Mouse (Mus musculus) heart, postnatal 0 days (tissue): ENCODE measurements at regions not wholly inside any gene's neighbourhood (a gene's known extent, or its start where the extent isn't known, plus 50 kb on each side); places are given as distances from the start of the nearest gene placed in this dataset.

Experiments used
- CTCF ChIP-seq: IDR thresholded peaks from 2 replicates; pipeline ENCODE4 v1.5.1; 2016; ENCODE audit warnings: antibody characterized with exemption, control low read depth, low read depth
- EP300 ChIP-seq: IDR thresholded peaks from 2 replicates; pipeline ENCODE4 v1.6.1; 2016; ENCODE audit warnings: antibody characterized with exemption, low read depth

DNA sequence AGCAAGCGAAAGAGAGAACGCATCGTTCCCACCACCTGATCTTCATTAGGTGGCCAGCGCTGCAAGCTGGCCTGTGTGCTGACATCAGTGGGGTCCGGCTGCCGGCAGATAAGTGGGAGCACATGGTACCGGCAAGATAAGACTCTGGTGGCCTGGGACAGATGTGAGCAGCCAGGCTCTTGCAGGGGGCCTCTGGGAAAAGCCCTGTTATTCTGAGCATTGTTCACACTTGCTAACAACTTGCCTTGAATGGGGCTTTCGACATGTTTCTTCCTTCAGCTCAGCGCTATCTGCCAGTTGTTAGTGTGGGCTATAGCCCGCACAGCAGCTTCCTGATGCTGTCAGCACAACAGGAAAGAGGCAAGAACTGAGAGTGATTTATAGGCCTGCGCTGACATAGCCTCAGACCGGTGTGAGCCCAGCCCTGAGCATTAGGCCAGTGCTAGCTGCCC is 57.9 kb upstream of the Runx1 start:
- TF ChIP-seq CTCF: no peak
- TF ChIP-seq EP300: no peak
